Mouse (Mus musculus) liver, postnatal 0 days (tissue): ENCODE measurements at regions not wholly inside any gene's neighbourhood (a gene's known extent, or its start where the extent isn't known, plus 50 kb on each side); places are given as distances from the start of the nearest gene placed in this dataset.

ENCODE experiments used
- ATAC-seq: fragments of 200-750 bp; cut with Nextera tagmentation; 2 replicates; pipeline ENCODE4 v1.8.0; 2017; ENCODE audit warnings: mild to moderate bottlenecking, moderate library complexity
- DNase-seq: peaks from one replicate; pipeline ENCODE4 v3.0.0-alpha.2; 2016
- H3K27ac ChIP-seq: fragments of 300-500 bp; sonication (generic); 2 replicates; pipeline ENCODE4 v1.5.1; 2014; ENCODE audit warnings: antibody characterized with exemption, moderate library complexity, mild to moderate bottlenecking, low read depth
- H3K27me3 ChIP-seq: fragments of 300-500 bp; sonication (generic); 2 replicates; pipeline ENCODE4 v1.6.1; 2014; ENCODE audit warnings: low read length, control low read depth, mixed read lengths; ENCODE audit not compliant: insufficient read depth
- H3K36me3 ChIP-seq: fragments of 300-500 bp; sonication (generic); replicated peaks from 2 replicates; pipeline ENCODE4 v1.6.1; 2014; ENCODE audit warnings: mild to moderate bottlenecking, control low read depth, low read length, moderate library complexity, mixed read lengths; ENCODE audit not compliant: insufficient read depth
- H3K4me1 ChIP-seq: fragments of 300-500 bp; sonication (generic); 2 replicates; pipeline ENCODE4 v1.6.1; 2014; ENCODE audit warnings: antibody characterized with exemption, mild to moderate bottlenecking, control low read depth; ENCODE audit not compliant: insufficient read depth
- H3K4me2 ChIP-seq: fragments of 300-500 bp; sonication (generic); 2 replicates; pipeline ENCODE4 v1.6.1; 2014; ENCODE audit warnings: low read depth, mild to moderate bottlenecking, low read length, moderate library complexity, mixed read lengths
- H3K4me3 ChIP-seq: fragments of 300-500 bp; sonication (generic); 2 replicates; pipeline ENCODE4 v1.5.1; 2014; ENCODE audit warnings: low read depth, low read length
- H3K9ac ChIP-seq: fragments of 300-500 bp; sonication (generic); replicated peaks from 2 replicates; pipeline ENCODE4 v1.6.1; 2014; ENCODE audit warnings: mild to moderate bottlenecking, moderate library complexity
- H3K9me3 ChIP-seq: fragments of 300-500 bp; sonication (generic); 2 replicates; pipeline ENCODE4 v1.6.1; 2016; ENCODE audit warnings: mild to moderate bottlenecking, control low read depth, low read length, mixed read lengths
- CTCF ChIP-seq: sonication (generic); IDR thresholded peaks from 2 replicates; pipeline ENCODE4 v1.5.1; 2016; ENCODE audit warnings: antibody characterized with exemption, low read depth
- EP300 ChIP-seq: IDR thresholded peaks from 2 replicates; pipeline ENCODE4 v1.6.1; 2016; ENCODE audit warnings: antibody characterized with exemption, low read depth, mild to moderate bottlenecking
- WGBS: fragments of 180-500 bp; shearing (Covaris S2); extraction: QIAGEN DNeasy Blood & Tissue Kit; methylation state at CpG from one replicate; pipeline ENCODE4 v1.1.7; 2014; ENCODE audit not compliant: insufficient replicate concordance; 5-methylcytosine and 5-hydroxymethylcytosine counted together

- Histone ChIP-seq H3K4me3 (no peak overlapping the region), H3K9ac (no peak overlapping the region), H3K27me3 (no peaks in the 10 kb centered on the region), H3K36me3 (no peaks in the 10 kb centered on the region), H3K27ac (no peak overlapping the region), H3K4me2 (no peak overlapping the region), H3K9me3 (no peaks in the 10 kb centered on the region), H3K4me1 (no peaks in the 10 kb centered on the region)
- DNase-seq (peak; percentile 22), ATAC-seq (no peak)
- 69% methylated on average over 9 of the region's 9 CpGs for WGBS
- TF ChIP-seq CTCF (no peak), EP300 (no peak)
These were observed 86.8 kb upstream of the Gpc1 start for GRCm38 (mm10) chr1:92744528-92745241.

- Histone ChIP-seq H3K27ac (no peak overlapping the region), H3K4me3 (no peak overlapping the region), H3K4me1 (no peaks in the 10 kb centered on the region), H3K27me3 (0 out of 2 replicates have a peak, but pooled peaks cover 3% of the 10 kb centered on the region), H3K36me3 (no peaks in the 10 kb centered on the region), H3K9me3 (no peaks in the 10 kb centered on the region), H3K4me2 (no peak overlapping the region), H3K9ac (no peak overlapping the region)
- WGBS = 66% methylated on average over 4 of the region's 4 CpGs
- no peak for ATAC-seq
- no peak for DNase-seq
- peak; percentile 14; the same call in 1 of the 2 replicates for TF ChIP-seq CTCF
- no peak for TF ChIP-seq EP300
These were observed 88.4 kb upstream of the Gpc1 start for GRCm38 (mm10) chr1:92742881-92743621.

GRCm38 (mm10) chr1:92742300-92742699 lies 89.1 kb upstream of the Gpc1 start:
- TF ChIP-seq EP300 = 0 out of 2 replicates have a peak, but pooled peaks have one; percentile 11
- TF ChIP-seq CTCF = no peak
- DNase-seq = no peak
- Histone ChIP-seq H3K27ac (no peak overlapping the region), H3K9ac (no peak overlapping the region), H3K4me3 (no peak overlapping the region), H3K4me2 (no peak overlapping the region), H3K36me3 (no peaks in the 10 kb centered on the region), H3K27me3 (0 out of 2 replicates have a peak, but pooled peaks cover 3% of the 10 kb centered on the region), H3K4me1 (no peaks in the 10 kb centered on the region), H3K9me3 (no peaks in the 10 kb centered on the region)
- ATAC-seq = peak; percentile 15; the same call in 1 of the 2 replicates
- 53% methylated on average over 6 of the region's 6 CpGs for WGBS

GRCm38 (mm10) chr1:92741047-92741446 lies 90.4 kb upstream of the Gpc1 start:
- Histone ChIP-seq H3K9me3 (no peaks in the 10 kb centered on the region), H3K4me3 (no peak overlapping the region), H3K27ac (no peak overlapping the region), H3K4me2 (no peak overlapping the region), H3K27me3 (0 out of 2 replicates have a peak, but pooled peaks cover 3% of the 10 kb centered on the region), H3K36me3 (no peaks in the 10 kb centered on the region), H3K9ac (no peak overlapping the region), H3K4me1 (no peaks in the 10 kb centered on the region)
- TF ChIP-seq CTCF (no peak), EP300 (no peak)
- DNase-seq (no peak), ATAC-seq (no peak)
- 71% methylated on average over 5 of the region's 5 CpGs for WGBS

- ATAC-seq (no peak), DNase-seq (no peak)
- H3K9ac ChIP-seq = no peak overlapping the region
- TF ChIP-seq CTCF (no peak), EP300 (no peak)
- no peak overlapping the region for H3K4me3 ChIP-seq
- H3K27me3 ChIP-seq = 0 out of 2 replicates have a peak, but pooled peaks cover 3% of the 10 kb centered on the region
- H3K4me1 ChIP-seq = no peaks in the 10 kb centered on the region
- H3K4me2 ChIP-seq = no peak overlapping the region
- 50% methylated on average over 11 of the region's 11 CpGs for WGBS
- no peaks in the 10 kb centered on the region for H3K36me3 ChIP-seq
- H3K27ac ChIP-seq = no peak overlapping the region
- H3K9me3 ChIP-seq = no peaks in the 10 kb centered on the region
These were observed 89.1 kb upstream of the Otos start for GRCm38 (mm10) chr1:92737600-92738197.

GRCm38 (mm10) chr1:92736411-92736810 lies 87.8 kb upstream of the Otos start:
- H3K4me3 ChIP-seq = no peak overlapping the region
- 58% methylated on average over 7 of the region's 7 CpGs for WGBS
- ATAC-seq = no peak

More at GRCm38 (mm10) chr1:92736411-92736810, 87.8 kb upstream of the Otos start:
- H3K27ac ChIP-seq = no peak overlapping the region
- TF ChIP-seq CTCF = no peak
- no peak for TF ChIP-seq EP300
- no peak overlapping the region for H3K4me2 ChIP-seq
- no peaks in the 10 kb centered on the region for H3K36me3 ChIP-seq
- DNase-seq = no peak
- H3K9ac ChIP-seq = no peak overlapping the region
- H3K9me3 ChIP-seq = no peaks in the 10 kb centered on the region
- H3K4me1 ChIP-seq = no peaks in the 10 kb centered on the region
- 0 out of 2 replicates have a peak, but pooled peaks cover 3% of the 10 kb centered on the region for H3K27me3 ChIP-seq
